Mouse (Mus musculus) T-cell, adult 66 days (primary cell): Measurements from ENCODE around the gene Ift43. TPM values are rescaled to one million over a fixed set of nuclear protein-coding genes. Genes with fewer than 3 reads are reported as not detected.

Source experiments
- total RNA-seq, 2 experiments: library from RNA; stranded (reverse); gene quantifications; 3 replicates in 1 of 2; 4 replicates in 1 of 2; pipeline ENCODE4 v1.2.4; 2023

Ift43 gene
- total RNA-seq: not detected

DNA sequence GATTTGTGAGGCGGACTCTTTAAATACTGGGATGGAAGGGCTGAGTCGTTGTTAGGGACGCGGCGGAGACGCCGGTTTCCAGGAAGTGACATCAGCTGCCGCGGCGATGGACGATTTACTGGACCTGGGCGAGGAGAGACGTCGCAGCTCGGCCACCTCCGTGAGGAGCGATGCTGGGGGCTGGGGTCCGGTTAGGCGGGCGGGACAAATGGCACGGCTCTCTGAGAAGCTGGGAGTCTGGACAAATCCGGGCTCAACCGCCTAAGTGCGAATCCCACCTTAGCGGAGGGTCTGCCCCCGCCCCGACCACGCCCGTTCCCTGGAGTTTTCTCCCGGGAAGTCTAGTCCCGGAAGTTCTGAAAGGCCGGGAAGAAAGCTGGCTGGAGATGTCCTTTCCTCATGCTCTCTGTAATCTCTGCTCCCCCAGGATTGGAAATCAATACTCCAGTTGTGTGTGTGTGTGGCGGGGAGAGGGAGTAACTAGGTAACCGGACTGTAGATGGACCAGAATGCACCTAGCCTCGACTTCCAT is at the start of gene Ift43:
Gene Ift43, plus strand, starts transcription at position 61 of the 532 bp plus-strand sequence.

DNA sequence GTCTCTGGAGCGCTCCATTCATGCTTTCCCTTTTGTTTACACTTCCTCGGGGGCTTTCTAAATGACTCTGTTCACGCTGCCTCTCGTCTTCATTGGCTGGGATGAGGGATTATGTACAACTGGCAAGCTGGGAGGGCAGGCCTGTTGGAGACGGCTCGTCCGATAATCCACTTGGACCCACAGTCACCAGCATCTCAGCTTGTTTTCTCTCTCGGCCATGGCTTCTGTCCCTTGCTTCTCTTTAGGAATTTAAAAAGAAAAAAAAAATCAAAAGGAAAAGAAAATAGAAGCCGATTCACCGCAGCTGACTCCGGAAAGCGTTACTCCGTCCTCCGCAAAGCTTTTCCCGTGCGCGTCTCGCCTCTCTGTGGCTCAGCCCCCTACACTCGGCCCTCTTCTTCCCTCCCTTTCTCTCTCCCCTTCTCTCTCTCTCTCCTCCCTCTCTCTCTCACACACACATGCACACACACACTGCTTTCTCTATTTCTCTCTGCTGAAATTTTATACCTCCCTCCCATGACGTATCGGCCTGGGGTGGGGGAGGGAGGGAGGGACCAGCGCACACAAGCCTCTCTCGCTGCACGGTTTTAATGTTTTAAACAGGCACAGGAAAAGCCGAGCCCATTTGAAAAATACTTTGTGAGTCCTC is 3.7 kb upstream of the Ift43 start, which contains the start of gene Tgfb3:
Gene Tgfb3, minus strand, starts transcription at position 489 of the 649 bp plus-strand sequence.

Other genes with a start within 250 kb of the Ift43 start
- under 1 TPM; 0.38 to 0.44 TPM for gene Tgfb3, start 3.5 kb upstream of the Ift43 start, total RNA-seq
- gene Gpatch2l, start 159.3 kb downstream of the Ift43 start, total RNA-seq: 10 to 100 TPM; 57.1 to 58.6 TPM